Mouse (Mus musculus) testis, adult 2 months (tissue): ENCODE results near the gene Gm6583.

Experiments
- CTCF ChIP-seq: fragments of 200-500 bp; IDR thresholded peaks from 2 replicates; pipeline ENCODE4 v1.5.1; 2012; ENCODE audit warnings: low read depth, mild to moderate bottlenecking, inconsistent platforms, low read length, moderate library complexity; ENCODE audit not compliant: control insufficient read depth, insufficient read depth, insufficient replicate concordance
- POLR2A ChIP-seq: fragments of 200-500 bp; IDR thresholded peaks from 2 replicates; pipeline ENCODE4 v1.6.1; 2012; ENCODE audit warnings: low read depth, mild to moderate bottlenecking, inconsistent platforms, low read length, moderate library complexity; ENCODE audit not compliant: control insufficient read depth

GRCm38 (mm10) chr5:112327854-112328253 lies 28.0 kb downstream of the Gm6583 start:
- TF ChIP-seq CTCF (no peak), POLR2A (no peak)
